Mouse (Mus musculus): ENCODE data around the gene Selplg.

Selplg gene

GRCm38 (mm10) chr5:113855696-113856095 lies 23.3 kb upstream of the Selplg start:
- in situ Hi-C loops (cut with MboI; ENCODE audit: low sequenced_read_pairs) = loop anchor here (10.0 kb wide), 1 partner anchor 189 kb away; no protein-coding TSS in a partner anchor

GRCm38 (mm10) chr5:113855117-113855516 lies 22.7 kb upstream of the Selplg start:
- in situ Hi-C loops (cut with MboI; ENCODE audit: low sequenced_read_pairs) = loop anchor here (10.0 kb wide), 1 partner anchor 190 kb away; no protein-coding TSS in a partner anchor

DNA sequence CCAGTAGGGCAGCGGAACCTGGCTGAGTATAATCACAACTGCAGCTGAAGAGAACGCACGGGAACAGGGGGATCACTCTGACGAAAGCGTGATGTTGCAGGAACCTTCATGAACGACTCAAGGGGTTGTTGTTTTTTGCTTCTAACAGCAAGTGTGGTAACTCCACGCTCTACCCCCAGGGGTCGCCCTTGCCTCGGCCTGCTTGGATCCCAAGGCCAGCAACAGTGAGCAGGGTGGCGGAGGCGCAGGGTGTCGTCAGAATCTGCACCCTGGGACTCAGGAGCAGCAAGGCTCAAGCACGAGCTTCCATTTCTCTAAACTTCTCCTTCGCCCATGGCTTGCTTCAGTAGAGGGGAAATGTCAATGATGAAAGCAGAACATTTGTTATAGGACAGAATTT lies 22.1 kb upstream of the Selplg start:
- in situ Hi-C loops (cut with MboI; ENCODE audit: low sequenced_read_pairs) = loop anchor here (10.0 kb wide), 1 partner anchor 190 kb away; no protein-coding TSS in a partner anchor

DNA sequence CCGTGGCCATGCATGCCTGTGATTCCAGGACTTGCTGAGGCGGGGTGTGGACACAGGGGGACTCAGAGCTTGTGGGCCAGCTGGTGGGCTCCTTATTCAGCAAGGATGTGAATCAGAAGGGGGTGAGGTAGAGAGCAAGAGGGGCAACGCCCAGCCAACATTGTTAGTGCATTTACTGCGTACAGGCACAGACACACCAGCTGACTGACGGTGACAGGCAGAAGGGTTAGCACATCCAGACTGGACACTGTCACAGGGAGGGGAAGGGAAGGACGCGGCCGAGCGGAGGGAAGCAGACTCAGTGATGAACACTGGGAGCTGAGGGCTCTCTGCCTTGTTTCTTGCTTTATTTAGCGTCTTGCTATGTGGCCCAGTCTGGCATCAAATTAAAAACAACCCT lies 21.1 kb upstream of the Selplg start:
- in situ Hi-C loops (cut with MboI; ENCODE audit: low sequenced_read_pairs) = loop anchor here (10.0 kb wide), 1 partner anchor 191 kb away; no protein-coding TSS in a partner anchor

GRCm38 (mm10) chr5:113852463-113852862 lies 20.0 kb upstream of the Selplg start:
- in situ Hi-C loops (cut with MboI; ENCODE audit: low sequenced_read_pairs) = loop anchor here (10.0 kb wide), 1 partner anchor 192 kb away; no protein-coding TSS in a partner anchor

GRCm38 (mm10) chr5:113850680-113851230 lies 18.3 kb upstream of the Selplg start:
- in situ Hi-C loops (cut with MboI; ENCODE audit: low sequenced_read_pairs) = loop anchor here (10.0 kb wide), 1 partner anchor 194 kb away; no protein-coding TSS in a partner anchor

- in situ Hi-C loops (cut with MboI; ENCODE audit: low sequenced_read_pairs) = loop anchor here (25.0 kb wide), 1 partner anchor 260 kb away; no protein-coding TSS in a partner anchor
These were observed 15.2 kb upstream of the Selplg start for GRCm38 (mm10) chr5:113847636-113848035.

- in situ Hi-C loops (cut with MboI; ENCODE audit: low sequenced_read_pairs) = loop anchor here (25.0 kb wide), 1 partner anchor 259 kb away; no protein-coding TSS in a partner anchor
These were observed 14.2 kb upstream of the Selplg start for GRCm38 (mm10) chr5:113846656-113847055.

GRCm38 (mm10) chr5:113845627-113846026 lies 13.2 kb upstream of the Selplg start:
- in situ Hi-C loops (cut with MboI; ENCODE audit: low sequenced_read_pairs) = loop anchor here (25.0 kb wide), 1 partner anchor 258 kb away; no protein-coding TSS in a partner anchor

- in situ Hi-C loops (cut with MboI; ENCODE audit: low sequenced_read_pairs) = loop anchor here (25.0 kb wide), 1 partner anchor 257 kb away; no protein-coding TSS in a partner anchor
These were observed 12.3 kb upstream of the Selplg start for GRCm38 (mm10) chr5:113844721-113845120.

DNA sequence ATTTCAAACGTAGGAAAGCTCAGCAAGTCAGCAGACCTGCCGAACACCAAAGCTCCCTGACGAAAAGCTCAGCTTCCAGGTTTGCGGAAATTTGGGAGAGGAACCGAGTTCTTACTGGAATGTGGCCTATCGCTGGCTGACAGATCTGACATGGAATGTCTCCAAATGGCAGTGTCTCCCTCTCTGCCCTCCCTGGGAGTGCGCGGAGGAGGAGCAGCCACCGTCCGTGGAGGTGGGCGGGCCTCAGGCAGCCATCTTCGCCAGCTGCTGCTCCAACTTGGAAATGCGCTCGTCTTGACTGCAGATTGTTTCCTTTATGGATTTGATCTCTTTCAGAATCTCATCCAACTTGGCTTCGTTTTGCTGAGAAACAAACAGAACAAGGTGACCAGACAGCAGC lies 11.7 kb upstream of the Selplg start:
- in situ Hi-C loops (cut with MboI; ENCODE audit: low sequenced_read_pairs) = loop anchor here (25.0 kb wide), 1 partner anchor 257 kb away; no protein-coding TSS in a partner anchor

DNA sequence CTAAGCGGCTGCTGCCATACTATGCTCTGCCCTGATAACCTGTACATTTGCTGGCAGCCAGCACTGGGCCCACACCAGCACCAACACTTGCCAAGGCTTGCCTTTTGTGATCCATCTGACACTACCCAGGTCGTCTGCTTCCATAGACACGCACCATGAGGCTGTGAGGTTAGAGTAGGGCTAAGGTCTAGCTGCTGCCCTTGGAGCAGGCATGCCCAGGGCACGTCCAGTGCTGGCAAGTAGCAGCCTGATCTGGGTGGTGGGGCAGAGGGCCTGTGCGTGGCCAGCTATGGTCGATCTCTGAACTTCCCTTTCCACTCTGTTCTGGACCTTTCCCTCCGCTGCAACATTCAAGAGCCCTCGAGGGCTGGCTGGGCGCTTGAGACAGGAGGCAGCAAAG lies 10.5 kb upstream of the Selplg start:
- in situ Hi-C loops (cut with MboI; ENCODE audit: low sequenced_read_pairs) = loop anchor here (25.0 kb wide), 1 partner anchor 256 kb away; no protein-coding TSS in a partner anchor

DNA sequence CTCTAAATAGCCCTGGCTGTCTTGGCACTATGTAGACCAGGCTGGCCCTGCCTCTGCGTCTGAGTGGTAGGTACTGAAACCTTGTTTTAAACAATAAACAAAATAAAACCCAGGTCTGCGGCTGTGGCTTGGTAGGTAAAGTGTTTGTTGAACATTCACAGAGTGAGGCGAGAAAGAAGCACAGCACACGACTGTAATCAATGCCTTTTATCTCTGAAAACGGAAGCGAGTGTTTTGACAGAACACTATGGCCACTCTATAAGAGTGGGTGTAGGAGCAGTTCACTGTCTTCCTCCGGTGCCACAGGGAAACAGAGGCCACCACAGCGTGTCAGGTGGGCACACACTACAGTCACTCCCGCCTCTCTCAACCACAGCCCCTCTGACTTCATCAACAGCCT lies 9.8 kb upstream of the Selplg start:
- in situ Hi-C loops (cut with MboI; ENCODE audit: low sequenced_read_pairs) = loop anchor here (25.0 kb wide), 1 partner anchor 255 kb away; no protein-coding TSS in a partner anchor

DNA sequence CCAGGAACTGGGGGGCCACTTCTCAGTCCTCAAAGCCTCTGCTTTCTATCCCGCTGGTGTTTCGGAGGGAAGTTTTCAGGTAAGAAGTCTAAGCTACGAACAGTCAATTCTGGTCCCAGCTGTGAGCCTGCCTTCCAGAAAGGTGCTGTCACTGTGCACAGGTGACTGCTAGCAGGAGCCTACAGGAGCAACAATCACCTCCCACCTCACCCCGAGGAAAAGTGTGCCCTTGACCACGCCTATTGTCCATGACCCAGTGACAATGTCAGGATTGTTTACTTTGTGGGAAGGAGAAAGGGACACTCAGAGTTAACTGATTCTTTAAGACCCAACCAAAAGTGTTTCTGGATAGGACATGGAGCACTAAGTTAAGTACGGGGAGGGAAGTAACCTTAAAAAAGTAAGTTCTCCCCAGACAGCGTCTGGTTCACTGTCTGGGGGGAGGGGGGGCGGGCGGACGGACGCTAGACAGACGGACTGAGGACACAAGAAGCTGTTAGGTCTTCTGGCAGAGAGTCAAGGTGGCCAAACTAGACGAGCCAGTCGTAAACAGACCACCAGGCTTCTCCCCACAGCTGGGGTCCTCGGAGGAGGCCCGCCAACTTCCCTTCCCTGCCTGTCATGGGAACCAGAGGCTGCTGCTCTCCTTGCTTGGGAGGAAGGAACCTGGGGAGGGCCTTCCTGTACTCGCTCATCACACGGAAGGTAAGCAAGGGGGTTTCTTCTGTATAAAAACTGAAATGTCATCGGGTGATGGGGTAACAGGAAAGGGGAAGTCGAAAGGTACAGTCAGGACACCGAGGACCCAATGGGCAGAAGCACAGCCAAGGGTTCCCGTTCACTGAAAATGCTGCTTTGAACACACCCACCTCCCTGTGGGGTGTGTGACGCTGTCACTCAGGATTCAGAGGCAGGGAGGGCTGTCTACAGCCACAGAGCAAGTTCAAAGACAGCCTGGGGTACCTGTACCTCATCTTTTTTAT lies 9.1 kb upstream of the Selplg start:
- in situ Hi-C loops (cut with MboI; ENCODE audit: low sequenced_read_pairs) = loop anchor here (25.0 kb wide), 1 partner anchor 254 kb away; no protein-coding TSS in a partner anchor

- in situ Hi-C loops (cut with MboI; ENCODE audit: low sequenced_read_pairs) = loop anchor here (25.0 kb wide), 1 partner anchor 253 kb away; no protein-coding TSS in a partner anchor
These were observed 8.0 kb upstream of the Selplg start for GRCm38 (mm10) chr5:113840443-113840842.

DNA sequence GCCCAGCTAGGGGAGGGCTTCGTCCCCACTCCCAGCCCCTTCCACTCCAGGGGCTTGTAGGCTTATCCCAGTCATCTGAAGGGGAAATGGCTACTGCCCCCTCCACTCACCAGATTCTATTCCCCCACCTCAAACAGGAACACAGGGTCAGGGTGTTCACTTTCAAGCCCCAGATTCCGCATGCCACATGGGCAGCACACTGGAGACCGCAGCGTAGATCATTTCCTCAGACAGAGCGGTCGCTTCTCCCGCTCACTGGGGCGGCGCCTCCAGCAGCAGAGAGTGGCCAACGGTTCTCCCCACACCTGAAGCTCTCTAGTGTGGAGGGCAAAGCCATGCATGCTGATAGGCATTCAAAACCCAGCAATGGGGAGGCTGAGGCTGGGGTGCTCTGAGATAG lies 4.5 kb upstream of the Selplg start:
- in situ Hi-C loops (cut with MboI; ENCODE audit: low sequenced_read_pairs) = loop anchor here (25.0 kb wide), 1 partner anchor 250 kb away; no protein-coding TSS in a partner anchor

- in situ Hi-C loops (cut with MboI; ENCODE audit: low sequenced_read_pairs) = loop anchor here (25.0 kb wide), 1 partner anchor 246 kb away; no protein-coding TSS in a partner anchor
These were observed 988 bp upstream of the Selplg start for GRCm38 (mm10) chr5:113833316-113833947.

DNA sequence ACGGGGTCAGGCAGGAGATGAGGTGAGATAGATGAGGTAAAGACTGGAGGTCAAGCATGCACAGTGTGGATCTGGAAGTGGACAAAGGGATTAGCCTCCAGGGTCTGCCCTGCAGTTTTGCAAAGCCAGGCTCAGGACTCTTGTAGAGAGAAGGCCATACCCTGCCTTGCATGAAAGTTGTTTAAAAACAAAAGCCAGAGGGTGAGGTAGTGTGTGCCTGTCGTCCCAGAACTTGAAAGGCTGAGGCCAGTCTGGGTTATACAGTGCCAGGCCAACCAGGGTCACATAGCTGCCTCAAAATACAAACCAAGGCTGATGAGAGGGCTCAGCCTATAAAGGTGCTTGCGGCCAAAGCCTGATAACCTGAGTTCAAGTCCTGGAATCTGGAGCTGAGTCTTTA lies 703 bp downstream of the Selplg start:
- in situ Hi-C loops (cut with MboI; ENCODE audit: low sequenced_read_pairs) = loop anchor here (25.0 kb wide), 1 partner anchor 244 kb away; no protein-coding TSS in a partner anchor

- in situ Hi-C loops (cut with MboI; ENCODE audit: low sequenced_read_pairs) = loop anchor here (25.0 kb wide), 1 partner anchor 243 kb away; no protein-coding TSS in a partner anchor
These were observed 1.6 kb downstream of the Selplg start for GRCm38 (mm10) chr5:113830796-113831195.

DNA sequence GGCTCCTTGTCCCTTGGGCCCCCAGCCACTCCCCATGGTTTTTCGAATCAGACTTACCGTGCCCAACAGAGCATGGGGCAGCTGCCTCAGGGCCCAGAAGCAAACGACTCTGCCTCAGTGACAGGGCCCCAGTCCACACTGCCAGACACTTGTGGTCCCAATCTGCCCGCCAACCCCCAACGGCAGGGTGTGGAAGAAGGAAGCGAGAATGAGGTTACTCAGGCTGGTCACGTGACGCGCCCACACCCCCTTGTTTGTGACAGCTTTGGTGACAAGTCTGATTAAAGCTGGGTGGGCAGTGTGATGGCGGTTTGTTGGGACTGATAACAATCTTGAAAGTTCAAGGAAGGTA lies 2.2 kb downstream of the Selplg start:
- in situ Hi-C loops (cut with MboI; ENCODE audit: low sequenced_read_pairs) = loop anchor here (25.0 kb wide), 1 partner anchor 243 kb away; no protein-coding TSS in a partner anchor

Data from CH12F3 (cell line).